Mouse (Mus musculus) spleen, adult 2 months (tissue): Measurements from ENCODE around the gene Mdga1. TPM values are rescaled to one million over a fixed set of nuclear protein-coding genes. Genes with fewer than 3 reads are reported as not detected.

Experiments used
- DNase-seq, 2 experiments: peaks; one replicate each; pipeline versions ENCODE4 v3.0.0 to v3.0.0-alpha.2; 2012 to 2021; ENCODE audit warnings: low spot score in 2 of 2, low read depth in 1 of 2
- H3K27ac ChIP-seq: fragments of 200-500 bp; 2 replicates; pipeline ENCODE4 v1.5.1; 2012; ENCODE audit warnings: low read length, inconsistent platforms; ENCODE audit not compliant: insufficient read depth
- H3K27me3 ChIP-seq: fragments of 200-500 bp; 2 replicates; pipeline ENCODE4 v1.6.1; 2012; ENCODE audit warnings: mild to moderate bottlenecking, moderate library complexity, low read length, inconsistent platforms; ENCODE audit not compliant: control insufficient read depth, insufficient read depth
- H3K36me3 ChIP-seq: fragments of 200-500 bp; 2 replicates; pipeline ENCODE4 v1.6.1; 2012; ENCODE audit warnings: mild to moderate bottlenecking, low read length, inconsistent platforms; ENCODE audit not compliant: control insufficient read depth, insufficient read depth
- H3K4me1 ChIP-seq: fragments of 200-500 bp; 2 replicates; pipeline ENCODE4 v1.6.1; 2011; ENCODE audit warnings: inconsistent platforms; ENCODE audit not compliant: control insufficient read depth, insufficient read depth, insufficient read length
- H3K4me3 ChIP-seq: fragments of 200-500 bp; 2 replicates; pipeline ENCODE4 v1.5.1; 2011; ENCODE audit warnings: mild to moderate bottlenecking, inconsistent platforms; ENCODE audit not compliant: insufficient read depth, insufficient read length; ENCODE audit errors: extremely low read depth
- CTCF ChIP-seq: fragments of 200-500 bp; IDR thresholded peaks from 2 replicates; pipeline ENCODE4 v1.5.1; 2011; ENCODE audit warnings: mild to moderate bottlenecking, inconsistent platforms; ENCODE audit not compliant: insufficient read depth, insufficient read length, insufficient replicate concordance; ENCODE audit errors: extremely low read depth
- POLR2A ChIP-seq: fragments of 200-500 bp; IDR thresholded peaks from 2 replicates; pipeline ENCODE4 v1.6.1; 2011; ENCODE audit warnings: low read depth, low read length, inconsistent platforms
- whole genome bisulfite sequencing: fragments of 180-500 bp; shearing (Covaris S2); methylation state at CpG from one replicate; pipeline ENCODE4 v1.1.7; 2018; 5-methylcytosine and 5-hydroxymethylcytosine counted together
- polyA plus RNA-seq: library from polyadenylated mRNA; depleted of rRNA; stranded (reverse); fragments of >200 nt; gene quantifications from 2 replicates; pipeline ENCODE4 v1.2.3, GENCODE M21; 2012

Gene Mdga1
- polyA plus RNA-seq, 1 experiment: 1.6 TPM

DNA sequence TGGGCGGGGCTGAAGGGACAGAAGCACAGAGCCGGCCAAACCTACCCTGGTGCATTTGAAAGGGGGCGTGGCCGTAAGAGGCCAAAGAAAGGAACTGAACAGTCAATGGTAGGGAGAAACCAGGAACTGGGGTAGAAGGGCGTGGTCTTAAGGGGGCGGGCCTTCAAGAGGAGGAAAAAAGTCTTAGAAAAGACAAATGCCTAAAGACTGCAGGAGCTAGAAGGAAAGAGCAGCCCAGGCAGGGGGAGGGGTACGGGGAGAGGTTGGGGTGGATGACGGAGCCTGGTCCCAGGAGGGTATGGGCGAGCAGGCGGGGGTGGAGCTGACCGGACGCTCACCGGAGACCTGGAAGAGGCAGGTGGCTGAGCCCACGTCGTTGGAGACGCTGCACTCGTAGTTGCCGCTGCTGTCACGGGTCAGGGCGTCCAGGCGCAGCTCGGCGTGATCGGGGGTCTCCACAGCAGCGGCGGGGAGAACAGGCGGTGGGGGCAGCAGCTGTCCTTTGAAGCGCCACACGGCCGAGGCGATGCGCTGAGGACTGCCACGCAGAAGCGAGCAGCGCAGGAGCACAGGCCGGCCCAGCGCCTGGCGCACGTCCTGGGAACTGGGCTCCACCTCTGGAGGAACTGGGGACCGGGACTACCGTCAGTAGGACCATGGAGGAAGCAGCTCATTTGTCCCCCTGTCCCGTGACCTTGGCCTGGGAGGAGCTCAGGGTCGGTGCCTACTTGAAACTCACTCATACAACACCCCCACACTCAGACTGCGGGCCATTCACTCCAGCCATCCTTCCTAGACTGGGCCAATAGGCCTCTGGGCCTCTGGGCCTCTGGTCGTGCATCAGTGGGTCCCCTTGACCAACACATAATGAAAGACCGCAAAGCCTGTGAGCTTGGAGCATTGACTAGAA, 127.9 kb downstream of the Mdga1 start:
- DNase-seq: peak; percentile 72
- no peaks in the 10 kb centered on the region for H3K36me3 ChIP-seq
- WGBS: 11% methylated on average over 46 of the region's 46 CpGs
- H3K27me3 ChIP-seq: no peaks in the 10 kb centered on the region
- H3K27ac ChIP-seq: no peak overlapping the region
- H3K4me1 ChIP-seq: peaks cover 5% of the 10 kb centered on the region
- TF ChIP-seq POLR2A (no peak), CTCF (no peak)
- H3K4me3 ChIP-seq: peak overlapping the region; percentile 71

DNA sequence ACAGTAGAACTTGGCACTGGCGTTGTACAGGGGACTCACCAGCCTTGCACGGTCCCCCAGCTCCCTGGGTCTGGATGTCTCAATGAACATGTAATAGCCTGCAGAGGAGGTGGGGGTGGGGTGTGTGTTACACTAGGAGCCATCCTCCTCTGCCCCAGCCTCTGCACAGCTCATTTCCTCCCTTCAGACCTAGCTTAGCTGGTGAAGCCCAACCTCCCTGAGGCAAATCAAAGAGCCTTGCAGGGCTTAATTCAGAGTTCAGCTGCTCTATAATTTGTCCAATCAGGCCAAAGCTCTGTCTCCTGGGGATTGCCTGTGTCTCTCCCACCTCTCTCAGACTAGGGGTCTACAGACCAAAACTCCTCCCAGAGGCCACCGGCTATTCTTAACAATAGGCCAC, 131.9 kb downstream of the Mdga1 start:
- Histone ChIP-seq H3K4me3 (no peak overlapping the region), H3K27ac (no peak overlapping the region), H3K4me1 (peaks cover 5% of the 10 kb centered on the region), H3K27me3 (no peaks in the 10 kb centered on the region), H3K36me3 (no peaks in the 10 kb centered on the region)
- no peak for TF ChIP-seq CTCF
- TF ChIP-seq POLR2A: no peak
- DNase-seq: no peak
- 56% methylated on average over 3 of the region's 3 CpGs for WGBS

DNA sequence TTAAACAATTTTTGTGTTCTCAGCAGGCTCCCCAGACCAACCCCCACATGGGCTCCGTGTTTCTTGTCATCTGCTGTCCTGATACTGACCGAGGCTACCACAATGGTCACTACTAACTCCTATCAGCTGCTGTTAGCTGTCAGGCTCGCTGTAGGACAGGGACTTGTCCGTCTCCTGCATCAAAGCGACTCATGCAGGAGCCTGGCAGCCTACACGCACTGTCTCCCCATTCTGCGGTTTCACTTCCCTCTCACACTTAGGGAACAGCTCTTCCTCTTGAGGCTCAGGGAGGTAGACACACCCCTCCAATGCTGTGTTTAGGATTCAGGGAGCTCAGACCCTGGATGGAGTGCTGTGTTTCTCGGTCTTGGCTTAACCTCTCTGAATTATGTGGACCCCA, 132.4 kb downstream of the Mdga1 start:
- TF ChIP-seq POLR2A: no peak
- no peak overlapping the region for H3K4me3 ChIP-seq
- H3K4me1 ChIP-seq: peaks cover 5% of the 10 kb centered on the region
- H3K27ac ChIP-seq: no peak overlapping the region
- H3K36me3 ChIP-seq: no peaks in the 10 kb centered on the region
- H3K27me3 ChIP-seq: no peaks in the 10 kb centered on the region
- DNase-seq: no peak
- 48% methylated on average over 8 of the region's 8 CpGs for WGBS

DNA sequence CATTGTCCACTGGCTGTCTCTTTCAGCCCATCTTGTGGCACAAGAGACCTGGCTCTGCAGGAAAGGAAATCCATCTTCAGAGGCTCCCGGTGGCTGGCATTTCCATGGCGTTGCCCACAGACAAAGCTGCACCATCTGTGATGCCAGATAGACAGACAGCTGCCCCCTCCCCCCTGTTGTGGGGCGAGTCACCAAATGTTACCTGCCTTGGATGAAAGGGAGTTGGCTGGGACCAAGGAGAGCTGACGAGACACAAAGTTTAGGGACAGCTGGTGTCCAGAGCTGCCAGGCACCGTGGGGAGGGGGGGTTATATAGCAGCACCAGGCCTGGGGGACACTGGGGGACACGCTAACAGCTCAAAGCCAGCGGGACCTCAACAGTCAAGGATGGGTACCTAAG, 135.1 kb downstream of the Mdga1 start:
- WGBS: 90% methylated on average over 7 of the region's 7 CpGs
- Histone ChIP-seq H3K27ac (no peak overlapping the region), H3K27me3 (no peaks in the 10 kb centered on the region), H3K4me1 (no peaks in the 10 kb centered on the region; the same call in 1 of the 2 replicates), H3K36me3 (no peaks in the 10 kb centered on the region), H3K4me3 (no peak overlapping the region)
- DNase-seq: no peak
- no peak for TF ChIP-seq CTCF
- TF ChIP-seq POLR2A: no peak

DNA sequence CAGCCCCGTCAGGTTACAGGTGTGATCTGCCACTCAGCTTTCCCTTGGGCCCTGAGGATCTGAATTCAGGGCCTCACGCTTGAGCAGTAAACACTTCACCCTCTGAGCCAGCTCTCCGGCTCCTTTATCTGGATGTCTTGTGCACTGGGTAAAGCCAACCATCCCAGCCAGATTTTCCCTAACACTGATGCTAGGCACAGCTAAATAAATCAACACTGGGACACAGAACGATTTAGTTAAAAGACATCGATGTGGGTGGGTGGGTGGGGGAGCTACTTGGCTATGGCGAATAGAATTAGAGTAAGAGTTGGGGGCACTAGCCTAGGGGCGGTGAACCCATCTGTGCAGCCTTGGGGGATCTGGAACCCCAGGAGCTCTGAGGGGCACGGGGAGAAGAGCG, 135.6 kb downstream of the Mdga1 start:
- TF ChIP-seq POLR2A: no peak
- TF ChIP-seq CTCF: no peak
- WGBS: 91% methylated on average over 9 of the region's 9 CpGs

DNA sequence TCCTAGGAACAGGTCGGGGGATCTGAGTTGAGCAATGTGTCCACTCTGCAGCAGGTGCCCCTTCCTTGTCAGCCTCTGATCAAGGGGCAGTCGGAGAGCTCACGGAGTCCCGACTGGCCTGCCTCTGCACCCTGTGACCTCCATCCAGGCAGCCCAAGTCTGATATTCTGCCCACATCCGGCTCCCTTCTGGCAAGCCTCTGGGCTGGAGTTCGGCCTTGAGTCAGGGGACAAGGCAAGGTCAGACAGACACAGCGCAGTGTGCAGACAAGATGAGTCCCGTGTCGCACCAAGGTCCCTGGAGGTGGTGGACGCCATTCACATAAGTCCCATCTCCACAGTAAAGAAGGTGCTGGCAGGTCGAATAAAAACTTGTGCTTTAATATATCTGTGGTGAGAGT, 138.2 kb downstream of the Mdga1 start:
- Histone ChIP-seq H3K4me3 (no peak overlapping the region), H3K27me3 (no peaks in the 10 kb centered on the region), H3K36me3 (no peaks in the 10 kb centered on the region), H3K27ac (no peak overlapping the region), H3K4me1 (no peaks in the 10 kb centered on the region)
- DNase-seq: no peak
- 85% methylated on average over 11 of the region's 11 CpGs for WGBS
- TF ChIP-seq CTCF (no peak), POLR2A (no peak)

More for the DNA sequence above, 135.6 kb downstream of the Mdga1 start:
- Histone ChIP-seq H3K36me3 (no peaks in the 10 kb centered on the region), H3K27ac (no peak overlapping the region), H3K4me1 (no peaks in the 10 kb centered on the region; the same call in 1 of the 2 replicates), H3K4me3 (no peak overlapping the region), H3K27me3 (no peaks in the 10 kb centered on the region)
- DNase-seq: no peak

DNA sequence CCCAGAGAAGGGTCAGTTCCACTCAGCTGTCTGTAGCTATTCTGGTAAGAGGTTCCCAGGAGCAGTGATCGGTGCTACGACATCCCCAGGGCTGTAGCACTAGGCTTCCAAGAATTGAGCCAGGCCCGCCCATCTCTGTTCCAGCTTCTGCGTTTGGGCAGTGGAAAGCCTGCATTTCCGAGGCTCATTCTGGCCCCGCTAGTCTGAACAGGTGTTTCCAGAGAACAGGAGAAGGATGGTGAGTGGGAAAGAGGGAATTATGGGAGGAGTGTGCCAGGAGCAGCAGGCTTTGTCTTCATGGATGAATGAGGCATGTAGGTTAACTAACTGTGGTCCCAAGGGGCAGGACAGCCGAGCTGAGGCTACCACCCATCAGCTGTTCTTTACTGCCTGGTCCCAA, 140.8 kb downstream of the Mdga1 start:
- TF ChIP-seq POLR2A (no peak), CTCF (no peak)
- no peaks in the 10 kb centered on the region for H3K36me3 ChIP-seq
- DNase-seq: no peak
- H3K27me3 ChIP-seq: no peaks in the 10 kb centered on the region
- no peaks in the 10 kb centered on the region for H3K4me1 ChIP-seq
- 85% methylated on average over 7 of the region's 7 CpGs for WGBS
- H3K4me3 ChIP-seq: no peak overlapping the region
- H3K27ac ChIP-seq: no peak overlapping the region
